Mouse (Mus musculus): ENCODE measurements around the gene Helb. TPM values are rescaled to one million over a fixed set of nuclear protein-coding genes. Genes with fewer than 3 reads are reported as not detected.
"Not testable (repeated sequence)": the region's sequence is repeated elsewhere in the genome, so short reads cannot be mapped to it uniquely, and the experiment has no call there.

Gene Helb
- total RNA-seq, 2 experiments from 2014 or later, result 6.6 to 7.1 TPM

DNA sequence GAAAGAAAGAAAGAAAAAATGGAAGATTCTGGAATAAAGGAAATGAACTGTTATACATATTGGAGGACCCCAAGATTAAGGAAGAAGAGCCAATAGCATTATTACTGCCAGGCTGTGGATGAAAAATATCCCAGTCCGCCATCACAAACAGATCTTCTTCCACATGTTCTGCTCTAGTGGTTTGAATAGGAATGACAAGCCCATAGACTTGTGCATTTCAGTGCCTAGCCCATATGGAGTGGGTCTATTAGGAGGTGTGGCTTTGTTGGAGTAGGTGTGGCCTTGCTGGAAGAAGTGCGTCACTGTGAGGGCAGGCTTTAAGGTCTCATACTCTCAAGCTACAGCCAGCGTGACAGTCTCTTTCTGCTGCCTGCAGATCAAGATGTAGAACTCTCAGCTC, 10.9 kb upstream of the Helb start:
- TF ChIP-seq CTCF (IDR thresholded peaks at IDR 0.05), result no peak
- intact Hi-C loops (cut with DNase I), result loop anchor here (2.0 to 10.0 kb wide), 2 partner anchors 59 to 239 kb away; no protein-coding TSS in a partner anchor
- no peak for DNase-seq
- no peak overlapping the region for H3K27ac ChIP-seq
- no peak overlapping the region for H3K4me3 ChIP-seq

DNA sequence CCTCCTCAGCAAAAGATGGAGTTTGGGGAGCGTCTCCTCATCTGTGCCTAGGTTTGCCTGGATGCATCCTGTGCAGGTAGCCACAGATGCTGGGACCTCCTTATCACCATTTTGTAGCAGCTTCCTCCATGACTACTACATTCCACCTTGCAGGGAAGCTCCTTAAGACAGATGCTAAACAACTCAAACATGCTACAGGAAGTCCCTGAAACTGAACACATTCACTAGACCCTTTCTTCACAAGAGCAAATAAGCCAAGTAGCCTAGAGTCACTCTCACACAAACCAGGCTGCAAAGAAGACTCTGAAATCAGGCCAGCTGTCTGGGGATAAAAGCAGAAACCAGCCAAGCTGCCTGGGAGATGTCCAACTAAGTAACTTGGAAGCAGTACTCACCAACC, 2.5 kb upstream of the Helb start:
- intact Hi-C loops (cut with DNase I), result no loop called here
- no peak for TF ChIP-seq CTCF (IDR thresholded peaks at IDR 0.05)
- no peak overlapping the region for H3K4me3 ChIP-seq
- H3K27ac ChIP-seq, result no peak overlapping the region
- DNase-seq, result no peak

GRCm38 (mm10) chr10:120114493-120114892, 1.7 kb upstream of the Helb start:
- intact Hi-C loops (cut with DNase I), result loop anchor here (5.0 kb wide), 1 partner anchor 93 kb away; no protein-coding TSS in a partner anchor
- no peak overlapping the region for H3K27ac ChIP-seq
- no peak for TF ChIP-seq CTCF (IDR thresholded peaks at IDR 0.05)
- no peak for DNase-seq
- H3K4me3 ChIP-seq, result no peak overlapping the region

DNA sequence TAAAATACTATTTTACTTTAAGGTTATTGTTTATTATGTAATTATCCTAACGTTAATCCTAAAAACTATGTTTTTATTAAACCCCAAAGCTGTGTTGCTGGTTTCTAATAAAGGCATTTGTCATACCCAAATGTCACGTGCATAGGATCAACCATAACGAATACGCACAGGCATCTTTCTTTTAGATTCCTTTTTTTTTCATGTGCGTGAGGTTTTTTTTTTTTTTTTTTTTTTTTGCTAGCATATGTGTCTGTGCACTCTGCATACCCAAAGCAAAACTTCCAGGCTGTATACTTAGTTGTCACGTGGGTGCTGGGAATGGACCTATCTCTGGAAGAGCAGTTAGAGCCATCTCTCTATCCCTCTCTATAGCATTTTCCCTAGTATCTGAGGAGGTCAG, 1.2 kb upstream of the Helb start:
- Histone ChIP-seq H3K27ac (no peak overlapping the region), H3K4me3 (no peak overlapping the region)
- intact Hi-C loops (cut with DNase I), result loop anchor here (5.0 kb wide), 1 partner anchor 93 kb away; no protein-coding TSS in a partner anchor
- DNase-seq, result no peak
- no peak for TF ChIP-seq CTCF (IDR thresholded peaks at IDR 0.05)

DNA sequence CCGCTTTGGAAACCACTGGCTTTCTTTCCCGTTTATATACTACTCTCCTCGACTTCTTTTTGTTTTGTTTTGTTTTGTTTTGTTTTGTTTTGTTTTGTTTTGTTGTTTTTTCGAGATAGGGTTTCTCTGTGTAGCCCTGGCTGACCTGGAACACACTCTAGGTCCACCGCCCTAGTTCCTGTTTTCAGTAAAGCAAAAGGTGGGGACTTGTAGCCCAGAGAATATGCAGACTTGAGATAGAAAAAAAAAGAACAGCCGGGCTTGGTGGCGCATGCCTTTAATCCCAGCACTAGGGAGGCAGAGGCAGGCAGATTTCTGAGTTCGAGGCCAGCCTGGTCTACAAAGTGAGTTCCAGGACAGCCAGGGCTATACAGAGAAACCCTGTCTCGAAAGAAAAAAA, 695 bp upstream of the Helb start:
- Histone ChIP-seq H3K27ac (peak overlapping the region; percentile 94), H3K4me3 (peak overlapping the region; percentile 95)
- intact Hi-C loops (cut with DNase I), result loop anchor here (5.0 kb wide), 1 partner anchor 94 kb away; no protein-coding TSS in a partner anchor
- not testable (repeated sequence) for DNase-seq

- intact Hi-C loops (cut with DNase I), result loop anchor here (5.0 kb wide), 1 partner anchor 95 kb away; no protein-coding TSS in a partner anchor
- Histone ChIP-seq H3K4me3 (peak overlapping the region; percentile 95), H3K27ac (peak overlapping the region; percentile 94)
- TF ChIP-seq CTCF (IDR thresholded peaks at IDR 0.05), result no peak
- no peak for DNase-seq
Observed at GRCm38 (mm10) chr10:120111691-120112319, 982 bp downstream of the Helb start.

GRCm38 (mm10) chr10:120100806-120101205, 12.0 kb downstream of the Helb start:
- no peak for TF ChIP-seq CTCF (IDR thresholded peaks at IDR 0.05)
- intact Hi-C loops (cut with DNase I), result no loop called here
- H3K27ac ChIP-seq, result no peak overlapping the region
- no peak overlapping the region for H3K4me3 ChIP-seq
- no peak for DNase-seq

- DNase-seq, result no peak
Observed at GRCm38 (mm10) chr10:120097564-120097963, 15.2 kb downstream of the Helb start.

DNA sequence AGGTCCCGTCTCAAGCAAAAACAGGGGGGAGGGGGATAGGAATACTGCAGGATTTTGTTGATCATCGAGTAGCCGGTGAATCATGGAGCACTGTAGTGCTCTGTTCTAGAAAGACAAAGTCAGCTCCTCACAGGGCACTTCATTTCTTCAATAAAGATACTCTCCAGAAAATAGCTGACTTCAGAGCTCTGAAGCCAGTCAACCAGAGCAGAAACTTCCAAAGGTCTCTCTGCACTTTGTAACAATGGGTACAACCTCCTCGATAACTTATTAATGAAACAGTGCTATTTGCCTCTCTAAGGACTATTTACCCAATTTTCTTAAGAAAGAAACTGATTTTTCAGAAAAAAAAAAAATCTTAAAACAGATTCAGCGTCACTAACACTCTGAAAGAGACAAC, 17.1 kb downstream of the Helb start:
- intact Hi-C loops (cut with DNase I), result no loop called here
- H3K4me3 ChIP-seq, result no peak overlapping the region
- DNase-seq, result no peak
- no peak overlapping the region for H3K27ac ChIP-seq
- TF ChIP-seq CTCF (IDR thresholded peaks at IDR 0.05), result no peak

More at GRCm38 (mm10) chr10:120097564-120097963, 15.2 kb downstream of the Helb start:
- no peak overlapping the region for H3K4me3 ChIP-seq
- intact Hi-C loops (cut with DNase I), result no loop called here
- no peak for TF ChIP-seq CTCF (IDR thresholded peaks at IDR 0.05)
- H3K27ac ChIP-seq, result no peak overlapping the region

DNA sequence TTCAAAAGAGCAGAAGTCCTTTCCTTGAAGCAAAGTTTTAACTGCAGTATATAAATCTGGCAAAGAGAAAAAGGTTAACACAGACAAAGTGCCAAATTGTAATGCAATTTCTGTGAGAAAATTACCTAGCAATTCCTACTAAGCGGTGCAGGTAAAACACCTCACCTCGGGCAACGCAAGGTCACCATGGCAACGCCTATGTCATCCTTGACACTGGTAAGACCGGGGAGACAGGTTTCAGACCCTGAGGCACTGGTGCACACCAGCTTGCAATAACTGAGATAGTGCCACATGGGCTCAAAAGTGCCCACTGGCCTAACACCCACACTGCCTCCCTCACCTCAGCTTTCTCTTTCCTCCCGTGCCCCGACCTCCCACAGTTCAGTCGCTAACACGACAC, 17.7 kb downstream of the Helb start:
- no peak overlapping the region for H3K27ac ChIP-seq
- DNase-seq, result no peak
- no peak overlapping the region for H3K4me3 ChIP-seq
- intact Hi-C loops (cut with DNase I), result no loop called here
- TF ChIP-seq CTCF (IDR thresholded peaks at IDR 0.05), result no peak

GRCm38 (mm10) chr10:120092548-120092947, 20.2 kb downstream of the Helb start:
- intact Hi-C loops (cut with DNase I), result no loop called here
- Histone ChIP-seq H3K27ac (no peak overlapping the region), H3K4me3 (no peak overlapping the region)
- no peak for DNase-seq
- 0 out of 2 replicates have a peak, but pooled peaks have one; percentile 2 for TF ChIP-seq CTCF (IDR thresholded peaks at IDR 0.05)

- no peak for DNase-seq
- Histone ChIP-seq H3K27ac (no peak overlapping the region), H3K4me3 (no peak overlapping the region)
- intact Hi-C loops (cut with DNase I), result no loop called here
- no peak for TF ChIP-seq CTCF (IDR thresholded peaks at IDR 0.05)
Observed at GRCm38 (mm10) chr10:120077850-120078249, 34.9 kb downstream of the Helb start.

DNA sequence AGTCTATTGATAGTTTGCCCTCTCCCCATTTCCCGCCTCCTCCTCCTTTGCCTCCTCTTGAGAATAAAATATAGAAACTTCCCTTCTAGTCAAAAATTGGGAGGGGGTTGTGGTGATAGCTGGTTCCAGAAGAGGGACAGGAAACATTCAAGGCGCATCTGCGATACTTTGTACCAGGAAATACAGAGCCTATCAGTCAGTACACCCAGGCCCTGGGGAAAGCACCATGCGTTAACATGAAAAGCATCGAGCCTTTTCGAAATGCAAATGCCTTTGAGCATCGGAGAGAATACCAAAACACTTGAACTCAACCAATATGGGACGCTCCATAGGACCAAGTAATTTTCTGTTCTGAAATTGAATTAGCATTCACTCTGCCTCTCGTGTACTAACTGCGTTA, 46.5 kb downstream of the Helb start:
- no peak for DNase-seq
- intact Hi-C loops (cut with DNase I), result loop anchor here (10.0 kb wide), 1 partner anchor 262 kb away; no protein-coding TSS in a partner anchor
- Histone ChIP-seq H3K27ac (no peak overlapping the region), H3K4me3 (no peak overlapping the region)
- no peak for TF ChIP-seq CTCF (IDR thresholded peaks at IDR 0.05)

DNA sequence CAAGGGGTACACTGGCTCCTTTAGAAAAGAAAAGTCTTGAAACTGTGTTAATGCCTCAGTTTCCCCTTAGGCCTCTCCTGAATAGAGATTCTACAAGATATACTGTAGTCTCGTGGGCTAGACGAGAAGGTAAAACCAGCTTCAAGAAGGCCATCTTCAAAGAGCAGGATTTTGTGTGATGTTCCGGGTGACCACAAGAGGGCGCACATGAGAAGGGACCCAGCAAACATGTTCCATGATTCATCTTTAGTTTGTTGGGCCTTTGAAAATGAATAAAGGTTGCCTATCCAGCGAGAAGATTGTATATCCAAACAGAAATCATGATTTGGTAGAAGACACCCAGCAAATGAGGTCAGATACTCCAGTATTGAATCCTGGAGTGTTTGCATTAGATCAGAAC, 48.4 kb downstream of the Helb start:
- H3K27ac ChIP-seq, result no peak overlapping the region
- TF ChIP-seq CTCF (IDR thresholded peaks at IDR 0.05), result peak; percentile 77
- peak; percentile 38 for DNase-seq
- H3K4me3 ChIP-seq, result no peak overlapping the region
- intact Hi-C loops (cut with DNase I), result loop anchor here (2.0 to 10.0 kb wide), 2 partner anchors 60 to 260 kb away; no protein-coding TSS in a partner anchor
